Mouse (Mus musculus): ENCODE data around the gene Mbnl2. TPM values are rescaled to one million over a fixed set of nuclear protein-coding genes. Genes with fewer than 3 reads are reported as not detected.
A peak's percentile ranks its signal among the peaks of the same experiment; 100 is the strongest.

Mbnl2 gene
- polyA plus RNA-seq, 1 experiment: 64.4 TPM

GRCm38 (mm10) chr14:120337731-120338462, 62.4 kb downstream of the Mbnl2 start:
- 93% methylated on average over 7 of the region's 7 CpGs for WGBS
- H3K4me1 ChIP-seq (replicated peaks; ENCODE audit: control insufficient read depth, insufficient read depth, low read length): no peaks in the 10 kb centered on the region

GRCm38 (mm10) chr14:120338706-120339105, 63.2 kb downstream of the Mbnl2 start:
- Histone ChIP-seq H3K27me3 (ENCODE audit: control insufficient read depth, insufficient read depth, low read length) (no peaks in the 10 kb centered on the region), H3K4me1 (replicated peaks; ENCODE audit: control insufficient read depth, insufficient read depth, low read length) (no peaks in the 10 kb centered on the region; the same call in 1 of the 2 replicates), H3K36me3 (ENCODE audit: control insufficient read depth, insufficient read depth, low read length) (no peaks in the 10 kb centered on the region), H3K27ac (ENCODE audit: control insufficient read depth, insufficient read depth, low read length) (no peak overlapping the region), H3K4me3 (ENCODE audit: control insufficient read depth, insufficient read depth, low read length) (no peak overlapping the region)
- 97% methylated on average over 3 of the region's 3 CpGs for WGBS
- DNase-seq: no peak
- no peak for TF ChIP-seq POLR2A (IDR thresholded peaks at IDR 0.05; ENCODE audit: control insufficient read depth, extremely low read depth, insufficient read depth, low read length, poor library complexity)
- TF ChIP-seq CTCF (IDR thresholded peaks at IDR 0.05; ENCODE audit: borderline replicate concordance, control insufficient read depth, extremely low read depth, insufficient read depth, low read length, poor library complexity): no peak

More at GRCm38 (mm10) chr14:120337731-120338462, 62.4 kb downstream of the Mbnl2 start:
- Histone ChIP-seq H3K36me3 (ENCODE audit: control insufficient read depth, insufficient read depth, low read length) (no peaks in the 10 kb centered on the region), H3K27me3 (ENCODE audit: control insufficient read depth, insufficient read depth, low read length) (no peaks in the 10 kb centered on the region), H3K27ac (ENCODE audit: control insufficient read depth, insufficient read depth, low read length) (no peak overlapping the region), H3K4me3 (ENCODE audit: control insufficient read depth, insufficient read depth, low read length) (no peak overlapping the region)
- TF ChIP-seq CTCF (IDR thresholded peaks at IDR 0.05; ENCODE audit: borderline replicate concordance, control insufficient read depth, extremely low read depth, insufficient read depth, low read length, poor library complexity) (no peak), POLR2A (IDR thresholded peaks at IDR 0.05; ENCODE audit: control insufficient read depth, extremely low read depth, insufficient read depth, low read length, poor library complexity) (no peak)
- no peak for DNase-seq

- WGBS: 88% methylated on average over 6 of the region's 6 CpGs
- Histone ChIP-seq H3K27me3 (ENCODE audit: control insufficient read depth, insufficient read depth, low read length) (no peaks in the 10 kb centered on the region), H3K36me3 (ENCODE audit: control insufficient read depth, insufficient read depth, low read length) (no peaks in the 10 kb centered on the region), H3K4me3 (ENCODE audit: control insufficient read depth, insufficient read depth, low read length) (no peak overlapping the region), H3K27ac (ENCODE audit: control insufficient read depth, insufficient read depth, low read length) (no peak overlapping the region), H3K4me1 (replicated peaks; ENCODE audit: control insufficient read depth, insufficient read depth, low read length) (no peaks in the 10 kb centered on the region; the same call in 1 of the 2 replicates)
- DNase-seq: no peak
- no peak for TF ChIP-seq POLR2A (IDR thresholded peaks at IDR 0.05; ENCODE audit: control insufficient read depth, extremely low read depth, insufficient read depth, low read length, poor library complexity)
- no peak for TF ChIP-seq CTCF (IDR thresholded peaks at IDR 0.05; ENCODE audit: borderline replicate concordance, control insufficient read depth, extremely low read depth, insufficient read depth, low read length, poor library complexity)
These were observed 66.4 kb downstream of the Mbnl2 start for GRCm38 (mm10) chr14:120341912-120342311.

GRCm38 (mm10) chr14:120342321-120342720, 66.9 kb downstream of the Mbnl2 start:
- no peak for DNase-seq
- Histone ChIP-seq H3K4me1 (replicated peaks; ENCODE audit: control insufficient read depth, insufficient read depth, low read length) (peaks cover under 1% of the 10 kb centered on the region; the same call in 1 of the 2 replicates), H3K27me3 (ENCODE audit: control insufficient read depth, insufficient read depth, low read length) (no peaks in the 10 kb centered on the region), H3K36me3 (ENCODE audit: control insufficient read depth, insufficient read depth, low read length) (no peaks in the 10 kb centered on the region), H3K4me3 (ENCODE audit: control insufficient read depth, insufficient read depth, low read length) (no peak overlapping the region), H3K27ac (ENCODE audit: control insufficient read depth, insufficient read depth, low read length) (no peak overlapping the region)
- TF ChIP-seq CTCF (IDR thresholded peaks at IDR 0.05; ENCODE audit: borderline replicate concordance, control insufficient read depth, extremely low read depth, insufficient read depth, low read length, poor library complexity) (no peak), POLR2A (IDR thresholded peaks at IDR 0.05; ENCODE audit: control insufficient read depth, extremely low read depth, insufficient read depth, low read length, poor library complexity) (no peak)
- 97% methylated on average over 7 of the region's 7 CpGs for WGBS

GRCm38 (mm10) chr14:120344641-120345040, 69.2 kb downstream of the Mbnl2 start:
- no peak for DNase-seq
- Histone ChIP-seq H3K27ac (ENCODE audit: control insufficient read depth, insufficient read depth, low read length) (no peak overlapping the region), H3K4me1 (replicated peaks; ENCODE audit: control insufficient read depth, insufficient read depth, low read length) (peaks cover 9% of the 10 kb centered on the region), H3K4me3 (ENCODE audit: control insufficient read depth, insufficient read depth, low read length) (no peak overlapping the region), H3K36me3 (ENCODE audit: control insufficient read depth, insufficient read depth, low read length) (no peaks in the 10 kb centered on the region), H3K27me3 (ENCODE audit: control insufficient read depth, insufficient read depth, low read length) (no peaks in the 10 kb centered on the region)
- TF ChIP-seq POLR2A (IDR thresholded peaks at IDR 0.05; ENCODE audit: control insufficient read depth, extremely low read depth, insufficient read depth, low read length, poor library complexity) (no peak), CTCF (IDR thresholded peaks at IDR 0.05; ENCODE audit: borderline replicate concordance, control insufficient read depth, extremely low read depth, insufficient read depth, low read length, poor library complexity) (no peak)
- 60% methylated on average over 4 of the region's 4 CpGs for WGBS

GRCm38 (mm10) chr14:120347410-120348315, 72.2 kb downstream of the Mbnl2 start:
- Histone ChIP-seq H3K27ac (ENCODE audit: control insufficient read depth, insufficient read depth, low read length) (no peak overlapping the region), H3K36me3 (ENCODE audit: control insufficient read depth, insufficient read depth, low read length) (no peaks in the 10 kb centered on the region), H3K27me3 (ENCODE audit: control insufficient read depth, insufficient read depth, low read length) (no peaks in the 10 kb centered on the region), H3K4me1 (replicated peaks; ENCODE audit: control insufficient read depth, insufficient read depth, low read length) (peaks cover 14% of the 10 kb centered on the region), H3K4me3 (ENCODE audit: control insufficient read depth, insufficient read depth, low read length) (no peak overlapping the region)
- peak; percentile 21 for DNase-seq
- WGBS: 38% methylated on average over 11 of the region's 11 CpGs
- no peak for TF ChIP-seq POLR2A (IDR thresholded peaks at IDR 0.05; ENCODE audit: control insufficient read depth, extremely low read depth, insufficient read depth, low read length, poor library complexity)
- TF ChIP-seq CTCF (IDR thresholded peaks at IDR 0.05; ENCODE audit: borderline replicate concordance, control insufficient read depth, extremely low read depth, insufficient read depth, low read length, poor library complexity): 0 out of 2 replicates have a peak, but pooled peaks have one; percentile 22

Measured in thymus, adult 2 months (tissue).